Mouse (Mus musculus): ENCODE measurements around the gene Phf11b. TPM values are rescaled to one million over a fixed set of nuclear protein-coding genes. Genes with fewer than 3 reads are reported as not detected.
"Not testable (repeated sequence)": the region's sequence is repeated elsewhere in the genome, so short reads cannot be mapped to it uniquely, and the experiment has no call there.

The Phf11b gene
- polyA plus RNA-seq (2016; fragmentation: Nextera tagmentation; extraction: Ambion mirVana), result 0.22 TPM in 1 of 2 replicates, not detected in the other

DNA sequence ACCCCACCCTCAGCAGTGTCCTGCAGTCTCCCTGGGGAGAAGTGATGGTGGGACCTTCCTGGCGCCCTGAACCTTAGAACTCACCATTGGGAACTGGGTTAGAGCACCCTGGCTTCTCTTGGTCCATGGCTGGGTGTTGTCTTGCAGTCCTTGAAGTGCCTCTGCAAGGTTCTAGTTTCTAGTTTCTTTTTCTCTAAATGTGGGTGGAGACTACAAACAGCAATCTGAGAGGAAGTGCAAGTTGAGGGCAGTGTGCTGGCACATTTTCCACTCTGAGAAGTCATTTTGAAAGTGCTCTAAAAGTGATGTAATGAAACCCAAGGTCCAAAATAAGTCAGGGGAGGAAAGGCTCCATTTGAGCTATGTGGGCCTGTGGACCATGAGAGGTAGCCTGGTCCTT, at the start of gene Phf11b:
Phf11b (minus strand) TSS at position 163 of the 400 bp plus-strand sequence.
- not testable (repeated sequence) for ATAC-seq (ENCODE audit: low FRiP score); H3K27ac ChIP-seq; H3K36me3 ChIP-seq; H3K4me3 ChIP-seq; H3K27me3 ChIP-seq; H3K4me2 ChIP-seq (replicated peaks); H3K9me3 ChIP-seq (replicated peaks); H3K4me1 ChIP-seq; H3K9ac ChIP-seq
- WGBS, result 78% methylated on average over 1 of the region's 1 CpGs

- not testable (repeated sequence) for H3K4me2 ChIP-seq (replicated peaks); H3K4me3 ChIP-seq; H3K27ac ChIP-seq; H3K27me3 ChIP-seq; H3K9me3 ChIP-seq (replicated peaks); H3K36me3 ChIP-seq; H3K9ac ChIP-seq; ATAC-seq (ENCODE audit: low FRiP score); H3K4me1 ChIP-seq
- 71% methylated on average over 4 of the region's 4 CpGs for WGBS
Observed at GRCm38 (mm10) chr14:59390181-59390580, 49.0 kb upstream of the Phf11b start.

- Histone ChIP-seq H3K27me3 (no peaks in the 10 kb centered on the region), H3K27ac (no peak overlapping the region), H3K36me3 (no peaks in the 10 kb centered on the region), H3K4me2 (replicated peaks) (no peak overlapping the region), H3K9ac (no peak overlapping the region), H3K9me3 (replicated peaks) (no peaks in the 10 kb centered on the region), H3K4me3 (no peak overlapping the region), H3K4me1 (no peaks in the 10 kb centered on the region)
- no peak for ATAC-seq (ENCODE audit: low FRiP score)
- WGBS, result 70% methylated on average over 1 of the region's 1 CpGs
Observed at GRCm38 (mm10) chr14:59389532-59389931, 48.4 kb upstream of the Phf11b start.

- 94% methylated on average over 25 of the region's 25 CpGs for WGBS
- Histone ChIP-seq H3K27me3 (no peaks in the 10 kb centered on the region), H3K4me2 (replicated peaks) (no peak overlapping the region), H3K36me3 (no peaks in the 10 kb centered on the region), H3K4me1 (no peaks in the 10 kb centered on the region), H3K9me3 (replicated peaks) (peaks cover 15% of the 10 kb centered on the region), H3K27ac (no peak overlapping the region), H3K9ac (no peak overlapping the region), H3K4me3 (no peak overlapping the region)
- ATAC-seq (ENCODE audit: low FRiP score), result no peak
Observed at GRCm38 (mm10) chr14:59370348-59371068, 29.4 kb upstream of the Phf11b start.

DNA sequence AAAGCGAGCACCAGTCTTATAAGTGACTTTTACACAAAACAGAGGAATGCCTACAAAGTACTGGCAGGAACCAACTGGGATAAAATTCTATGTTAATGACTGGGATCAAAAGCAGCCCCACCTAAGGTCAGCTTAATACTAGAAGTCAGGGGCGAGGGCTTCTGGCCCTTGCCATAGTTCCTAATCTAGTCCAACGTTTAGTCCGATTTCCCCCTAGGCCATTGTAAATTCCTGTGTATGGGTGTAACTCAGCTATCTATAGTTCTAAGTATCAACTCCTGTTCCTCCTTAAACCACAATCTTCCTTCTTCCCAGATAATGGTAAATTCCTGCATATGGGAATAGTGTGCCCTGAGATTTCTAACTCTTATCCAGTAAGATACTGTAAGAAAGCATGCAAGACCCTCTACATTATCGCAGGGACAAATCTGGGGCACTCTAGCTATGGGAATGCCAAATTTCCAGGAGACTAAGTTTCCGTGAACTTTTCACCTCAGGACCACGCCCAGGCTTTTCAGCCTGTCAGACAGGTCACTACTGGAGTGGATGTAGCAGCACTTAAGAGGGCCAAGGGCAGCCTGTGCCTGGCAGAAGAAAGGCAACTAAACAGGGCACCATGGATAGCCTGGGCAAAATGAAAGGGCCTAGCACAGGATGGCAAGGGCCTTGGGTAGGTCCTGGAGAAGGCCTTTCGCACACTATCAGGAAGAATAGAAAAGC, 25.4 kb upstream of the Phf11b start:
- no peak overlapping the region for H3K27ac ChIP-seq
- no peaks in the 10 kb centered on the region for H3K4me1 ChIP-seq

DNA sequence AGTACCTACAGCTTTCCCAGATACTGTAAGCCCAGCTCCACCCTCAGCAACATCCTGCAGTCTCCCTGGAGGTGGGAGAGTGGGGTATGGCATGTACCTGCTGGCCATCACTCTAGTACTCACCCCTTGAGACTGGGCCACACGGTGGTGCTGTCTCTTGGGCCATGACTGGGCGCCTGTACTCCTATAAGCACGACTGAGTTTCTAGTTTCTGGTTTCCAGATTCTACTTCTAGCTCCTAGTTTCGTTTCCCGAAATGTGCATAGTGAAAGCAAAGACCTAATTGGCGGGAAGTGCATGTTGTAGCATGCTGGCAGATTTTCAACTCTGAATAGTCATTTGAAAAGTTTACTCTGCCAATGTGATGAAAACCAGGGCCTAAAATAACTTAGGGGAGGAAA, 24.1 kb upstream of the Phf11b start, which contains the start of gene Phf11d:
Phf11d (minus strand) TSS at position 227 of the 401 bp plus-strand sequence.
- Histone ChIP-seq H3K27me3 (no peaks in the 10 kb centered on the region), H3K4me3 (no peak within 1 kb of the TSS), H3K36me3 (no peaks in the 10 kb centered on the region), H3K4me2 (replicated peaks) (no peak within 1 kb of the TSS), H3K9me3 (replicated peaks) (peaks cover under 1% of the 10 kb centered on the region), H3K4me1 (no peaks in the 10 kb centered on the region), H3K9ac (no peak within 1 kb of the TSS), H3K27ac (no peak within 1 kb of the TSS)
- 79% methylated on average over 6 of the region's 6 CpGs for WGBS
- ATAC-seq (ENCODE audit: low FRiP score), result no peak

More for the DNA sequence above, 25.4 kb upstream of the Phf11b start:
- H3K9me3 ChIP-seq (replicated peaks), result peaks cover 12% of the 10 kb centered on the region
- H3K27me3 ChIP-seq, result no peaks in the 10 kb centered on the region
- 87% methylated on average over 8 of the region's 8 CpGs for WGBS
- no peak overlapping the region for H3K4me3 ChIP-seq
- H3K36me3 ChIP-seq, result no peaks in the 10 kb centered on the region
- H3K9ac ChIP-seq, result no peak overlapping the region
- ATAC-seq (ENCODE audit: low FRiP score), result no peak
- H3K4me2 ChIP-seq (replicated peaks), result no peak overlapping the region

- no peaks in the 10 kb centered on the region for H3K9me3 ChIP-seq (replicated peaks)
- H3K36me3 ChIP-seq, result no peaks in the 10 kb centered on the region
- no peaks in the 10 kb centered on the region for H3K27me3 ChIP-seq
- no peak overlapping the region for H3K9ac ChIP-seq
- ATAC-seq (ENCODE audit: low FRiP score), result no peak
- no peak overlapping the region for H3K4me2 ChIP-seq (replicated peaks)
- no peaks in the 10 kb centered on the region for H3K4me1 ChIP-seq
- H3K27ac ChIP-seq, result no peak overlapping the region
- WGBS, result 83% methylated on average over 1 of the region's 1 CpGs
- H3K4me3 ChIP-seq, result no peak overlapping the region
Observed at GRCm38 (mm10) chr14:59339541-59339940, 1.6 kb downstream of the Phf11b start.

DNA sequence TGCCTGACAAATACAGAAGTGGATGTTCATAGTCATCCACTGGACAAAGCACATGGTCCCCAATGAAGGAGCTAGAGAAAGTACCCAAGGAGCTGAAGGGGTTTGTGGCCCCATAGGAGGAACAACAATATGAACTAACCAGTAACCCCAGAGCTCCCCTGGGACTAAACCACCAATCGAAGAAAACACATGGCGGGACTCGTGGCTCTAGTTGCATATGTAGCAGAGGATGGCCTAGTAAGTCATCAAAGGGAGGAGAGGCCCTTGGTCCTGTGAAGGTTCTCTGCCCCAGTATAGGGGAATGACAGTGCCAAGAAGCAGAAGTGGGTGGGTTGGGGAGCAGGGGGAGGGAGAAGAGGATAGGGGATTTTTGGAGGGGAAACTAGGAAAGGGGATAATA, 5.1 kb downstream of the Phf11b start:
- H3K4me3 ChIP-seq; H3K4me1 ChIP-seq; H3K36me3 ChIP-seq; H3K27ac ChIP-seq; H3K9ac ChIP-seq; H3K9me3 ChIP-seq (replicated peaks); H3K27me3 ChIP-seq; ATAC-seq (ENCODE audit: low FRiP score); H3K4me2 ChIP-seq (replicated peaks): not testable (repeated sequence)
- WGBS, result 81% methylated on average over 3 of the region's 3 CpGs

DNA sequence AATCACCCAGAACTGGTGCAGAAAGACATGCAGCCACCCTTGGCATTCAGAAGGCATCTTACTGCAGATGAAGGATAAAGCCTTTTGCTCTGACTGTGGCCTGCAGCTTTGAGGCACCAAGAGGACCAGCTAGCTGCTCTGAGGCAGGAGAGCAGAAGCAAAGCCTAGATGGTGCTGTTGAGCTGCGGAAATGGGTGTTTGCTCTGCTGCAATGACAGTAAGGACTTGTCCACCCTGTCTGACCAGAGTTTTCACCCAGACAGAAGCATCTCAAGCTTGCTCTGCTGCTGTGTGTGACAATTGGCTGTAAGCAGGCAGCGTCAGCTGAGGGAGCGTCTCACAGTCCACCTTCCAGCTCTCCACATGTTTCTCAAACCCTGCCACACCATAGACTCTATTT, 10.7 kb downstream of the Phf11b start:
- H3K4me1 ChIP-seq; H3K4me3 ChIP-seq; H3K27me3 ChIP-seq; ATAC-seq (ENCODE audit: low FRiP score); H3K9me3 ChIP-seq (replicated peaks); H3K27ac ChIP-seq; H3K9ac ChIP-seq; H3K4me2 ChIP-seq (replicated peaks); H3K36me3 ChIP-seq: not testable (repeated sequence)
- 58% methylated on average over 3 of the region's 3 CpGs for WGBS

- H3K4me1 ChIP-seq; H3K27me3 ChIP-seq; H3K4me2 ChIP-seq (replicated peaks); H3K36me3 ChIP-seq; H3K4me3 ChIP-seq; H3K27ac ChIP-seq; H3K9ac ChIP-seq; ATAC-seq (ENCODE audit: low FRiP score); H3K9me3 ChIP-seq (replicated peaks): not testable (repeated sequence)
- 87% methylated on average over 6 of the region's 6 CpGs for WGBS
Observed at GRCm38 (mm10) chr14:59319970-59320369, 21.2 kb downstream of the Phf11b start.

- H3K4me1 ChIP-seq; H3K9me3 ChIP-seq (replicated peaks); H3K4me3 ChIP-seq; H3K27ac ChIP-seq; H3K27me3 ChIP-seq; H3K4me2 ChIP-seq (replicated peaks); ATAC-seq (ENCODE audit: low FRiP score); H3K9ac ChIP-seq; H3K36me3 ChIP-seq: not testable (repeated sequence)
- WGBS, result 92% methylated on average over 3 of the region's 3 CpGs
Observed at GRCm38 (mm10) chr14:59319036-59319435, 22.1 kb downstream of the Phf11b start.

DNA sequence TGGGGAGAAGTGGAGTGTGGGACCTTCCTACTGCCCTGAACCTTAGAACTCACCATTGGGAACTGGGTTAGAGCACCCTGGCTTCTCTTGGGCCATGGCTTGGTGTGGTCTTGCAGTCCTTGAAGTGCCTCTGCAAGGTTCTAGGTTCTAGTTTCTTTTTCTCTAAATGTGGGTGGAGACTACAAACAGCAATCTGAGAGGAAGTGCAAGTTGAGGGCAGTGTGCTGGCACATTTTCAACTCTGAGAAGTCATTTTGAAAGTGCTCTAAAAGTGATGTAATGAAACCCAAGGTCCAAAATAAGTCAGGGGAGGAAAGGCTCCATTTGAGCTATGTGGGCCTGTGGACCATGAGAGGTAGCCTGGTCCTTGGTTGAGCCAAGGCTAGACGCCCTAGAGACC, 43.8 kb downstream of the Phf11b start, which contains the start of gene Phf11a:
Phf11a (minus strand) TSS at position 132 of the 400 bp plus-strand sequence.
- ATAC-seq (ENCODE audit: low FRiP score); H3K27ac ChIP-seq; H3K4me1 ChIP-seq; H3K27me3 ChIP-seq; H3K4me3 ChIP-seq; H3K36me3 ChIP-seq; H3K9ac ChIP-seq; H3K9me3 ChIP-seq (replicated peaks); H3K4me2 ChIP-seq (replicated peaks): not testable (repeated sequence)
- WGBS, result 79% methylated on average over 1 of the region's 1 CpGs

DNA sequence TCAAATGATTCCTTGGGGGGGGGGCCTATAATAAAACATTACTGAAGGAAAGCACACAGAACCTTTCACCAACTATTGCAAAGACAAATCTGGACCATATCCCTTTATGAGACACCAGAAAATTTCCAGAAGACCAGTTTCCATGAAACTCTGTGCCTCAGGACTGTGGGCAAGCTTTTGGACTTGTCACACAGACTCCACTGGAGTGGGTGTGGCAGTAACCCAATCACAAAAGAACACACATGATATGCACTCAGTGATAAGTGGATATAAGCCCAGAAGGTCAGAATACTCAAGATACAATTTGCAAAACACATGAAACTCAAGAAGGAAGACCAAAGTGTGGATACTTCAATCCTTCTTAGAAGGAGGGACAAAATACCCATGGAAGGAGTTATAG, 49.4 kb downstream of the Phf11b start:
- H3K4me3 ChIP-seq; H3K36me3 ChIP-seq; H3K4me2 ChIP-seq (replicated peaks); H3K4me1 ChIP-seq; H3K27ac ChIP-seq; ATAC-seq (ENCODE audit: low FRiP score); H3K9me3 ChIP-seq (replicated peaks); H3K9ac ChIP-seq; H3K27me3 ChIP-seq: not testable (repeated sequence)
